Mouse (Mus musculus): ENCODE results near the gene Nlrp6.

GRCm38 (mm10) chr7:140905642-140906081, 15.0 kb upstream of the Nlrp6 start:
- no peak for TF ChIP-seq CTCF (IDR thresholded peaks at IDR 0.05; ENCODE audit: low read depth)
- TF ChIP-seq EP300 (IDR thresholded peaks at IDR 0.05; ENCODE audit: low read depth), result no peak
